Mouse (Mus musculus): ENCODE measurements at regions not wholly inside any gene's neighbourhood (a gene's known extent, or its start where the extent isn't known, plus 50 kb on each side); places are given as distances from the start of the nearest gene placed in this dataset.

GRCm38 (mm10) chr13:83730713-83731480, 227.1 kb downstream of the Mef2c start:
- peak; percentile 60 for DNase-seq

DNA sequence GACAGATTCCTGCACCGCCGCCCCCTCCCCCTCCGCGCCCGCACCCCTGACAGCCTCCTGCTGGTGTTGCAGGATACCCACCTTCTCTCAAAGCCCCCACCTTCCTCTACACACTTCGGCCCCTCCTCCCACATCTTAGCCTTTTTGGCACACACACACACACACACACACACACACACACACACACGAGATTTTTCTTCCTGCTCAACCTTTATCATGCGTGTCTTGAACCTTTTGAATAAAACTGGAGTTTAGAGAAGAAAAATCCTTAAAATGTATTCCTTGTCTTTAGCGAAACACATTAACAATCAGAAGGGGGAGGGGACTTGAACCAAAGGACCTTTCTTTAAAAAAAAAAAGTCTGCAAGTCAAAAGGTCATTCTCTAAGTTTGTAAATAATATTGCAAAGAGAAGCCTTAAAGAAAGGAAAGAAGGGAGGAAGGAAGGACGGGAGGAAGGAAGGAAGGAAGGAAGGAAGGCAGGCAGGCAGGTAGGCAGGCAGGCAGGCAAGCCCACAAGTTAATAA, 227.7 kb downstream of the Mef2c start:
- no peak for DNase-seq

GRCm38 (mm10) chr13:83732283-83733121, 228.7 kb downstream of the Mef2c start:
- DNase-seq = no peak

DNA sequence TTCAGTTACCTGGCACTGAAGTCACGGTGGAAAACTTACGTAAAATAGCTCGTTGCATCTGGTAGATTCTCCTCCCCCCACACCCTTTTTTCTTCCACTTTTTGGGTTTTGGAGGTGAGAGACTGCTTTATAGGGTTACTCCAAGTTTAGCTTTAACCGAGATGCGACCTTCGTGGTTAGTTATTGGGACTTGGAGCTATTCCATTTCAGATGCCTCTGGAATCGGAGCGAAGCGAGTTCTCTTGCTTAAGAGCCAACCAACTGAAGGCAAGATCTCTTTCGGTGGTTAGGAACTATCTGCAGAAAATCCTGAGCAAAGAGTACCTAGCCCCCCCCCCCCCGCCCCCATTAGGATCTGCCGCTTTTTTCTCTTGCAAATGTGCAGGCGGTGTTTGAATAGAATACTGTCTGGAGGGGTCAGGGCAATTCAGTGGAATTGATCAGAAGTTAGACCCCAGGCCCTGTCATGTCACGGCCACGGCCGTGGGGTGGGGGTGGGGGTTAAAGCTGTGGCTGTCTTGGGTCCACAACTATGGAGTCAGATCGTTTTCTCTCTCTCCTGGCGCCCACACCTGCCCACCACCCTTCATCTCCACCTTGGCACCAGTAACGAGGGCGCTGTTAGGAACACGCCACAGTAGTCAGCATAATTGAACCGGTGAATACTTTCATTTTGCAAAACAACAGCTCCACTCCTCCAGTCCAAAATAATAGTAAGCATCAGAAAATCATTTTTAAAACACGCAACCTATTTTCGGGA, 229.6 kb downstream of the Mef2c start:
- no peak for DNase-seq

DNA sequence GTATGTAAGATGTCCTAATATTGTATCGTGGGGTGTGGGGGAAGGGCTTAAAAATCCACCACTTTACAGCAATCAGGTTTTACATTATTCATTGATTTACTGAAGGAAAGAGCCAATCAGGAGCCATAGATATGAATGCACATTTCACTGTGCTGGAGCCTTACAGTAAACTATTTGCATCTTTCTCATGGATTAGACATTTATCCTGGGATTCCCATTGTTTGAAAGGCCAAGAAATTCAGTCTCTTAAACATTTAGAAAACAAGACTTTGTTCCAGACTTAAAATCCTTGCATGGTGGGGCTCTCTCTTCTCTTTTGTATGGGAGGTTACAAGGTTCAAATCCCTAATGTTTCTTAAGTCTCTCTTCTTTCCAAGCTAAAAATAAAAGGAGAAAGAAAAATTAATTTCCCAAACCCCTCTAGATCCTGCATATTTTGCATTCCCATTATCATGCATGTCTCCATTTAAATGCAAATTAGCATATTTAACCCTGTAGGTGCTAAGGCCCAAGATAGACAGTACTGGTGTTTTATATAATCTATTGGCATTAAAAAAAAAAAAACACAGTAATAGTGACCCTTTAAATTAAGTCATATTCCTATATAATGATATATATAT, 230.3 kb downstream of the Mef2c start:
- DNase-seq = no peak

- DNase-seq = no peak
Observed at GRCm38 (mm10) chr13:83734656-83735055, 230.8 kb downstream of the Mef2c start.

DNA sequence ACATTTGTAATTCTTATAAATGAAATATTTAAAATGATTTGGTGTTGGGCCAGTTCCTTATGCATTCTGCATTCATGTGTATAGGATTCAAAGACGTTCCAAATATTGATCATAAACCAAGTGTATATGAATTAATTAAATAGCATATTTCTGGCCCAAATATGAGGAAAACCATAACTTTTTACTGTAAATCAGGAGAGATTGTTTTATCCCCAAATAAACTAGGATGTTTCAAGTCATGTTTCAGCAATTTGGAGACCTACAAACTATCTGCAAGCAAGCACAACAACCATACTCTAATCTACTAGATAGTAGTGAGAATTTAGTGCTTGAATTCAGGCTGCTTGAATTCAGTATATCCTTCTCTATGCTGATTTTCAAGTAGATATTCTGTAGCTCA, 231.3 kb downstream of the Mef2c start:
- no peak for DNase-seq

DNA sequence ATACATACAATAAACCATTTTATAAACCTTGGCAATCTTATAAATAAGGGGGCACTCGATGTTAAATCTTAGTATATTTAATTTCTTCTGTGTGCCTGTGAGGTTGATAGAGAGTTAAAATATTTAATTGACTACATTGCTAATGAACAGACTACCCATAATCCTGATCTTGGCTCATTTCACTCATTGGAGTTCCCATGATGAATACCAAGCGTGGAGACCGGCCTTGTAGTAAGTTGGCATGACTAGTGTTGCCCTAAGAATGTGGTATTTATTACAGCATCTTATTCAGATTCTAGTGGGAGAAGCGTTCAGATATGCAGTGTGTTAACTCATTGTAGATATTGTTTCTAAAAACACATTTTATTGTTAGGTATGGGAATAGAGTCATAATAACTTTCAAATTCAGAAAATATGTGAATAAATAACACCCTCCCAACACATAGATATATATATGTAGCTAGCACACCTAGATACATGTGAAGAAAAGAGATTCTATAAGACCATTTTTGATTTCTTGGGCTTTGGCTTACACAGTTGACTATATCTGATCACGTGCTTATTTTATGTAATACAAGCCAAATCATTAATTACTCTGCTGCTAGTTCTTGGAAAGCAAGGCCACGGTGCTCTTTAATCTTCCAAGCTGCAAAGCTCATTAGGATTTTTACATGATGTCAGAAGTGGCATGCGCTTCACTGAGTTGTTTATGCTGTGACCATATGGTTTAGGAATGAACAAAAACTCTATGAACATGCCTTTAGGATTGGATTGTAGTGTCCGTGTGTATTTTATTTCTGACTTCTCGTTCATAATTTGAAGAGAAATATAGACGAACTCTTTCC, 232.0 kb downstream of the Mef2c start:
- no peak for DNase-seq

GRCm38 (mm10) chr13:83737031-83737825, 233.4 kb downstream of the Mef2c start:
- no peak for DNase-seq

GRCm38 (mm10) chr13:83737826-83738527, 234.1 kb downstream of the Mef2c start:
- DNase-seq = no peak

GRCm38 (mm10) chr13:83738528-83738981, 234.7 kb downstream of the Mef2c start:
- no peak for DNase-seq

DNA sequence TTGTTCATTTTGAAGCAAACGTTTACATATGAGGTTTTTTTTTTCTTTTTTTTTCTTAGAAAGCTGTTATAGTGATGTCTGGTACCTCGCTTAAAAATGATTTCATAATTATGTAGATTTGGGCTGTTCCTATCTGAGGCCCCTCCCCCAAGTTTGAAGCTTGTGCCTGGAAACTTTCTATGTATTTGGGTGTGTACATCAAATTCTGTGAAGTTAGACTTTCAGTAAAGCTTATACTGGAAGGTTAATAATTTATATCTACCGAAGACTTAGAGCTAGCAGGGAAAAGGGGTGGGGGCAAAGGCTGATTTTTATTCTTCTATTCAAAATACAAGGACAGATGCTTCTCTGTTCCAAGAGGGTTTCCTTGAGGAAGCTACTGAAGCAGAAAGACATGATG, 235.3 kb downstream of the Mef2c start:
- DNase-seq = no peak

- no peak for DNase-seq
Observed at GRCm38 (mm10) chr13:83739541-83740061, 235.8 kb downstream of the Mef2c start.

GRCm38 (mm10) chr13:83740101-83740500, 236.3 kb downstream of the Mef2c start:
- DNase-seq = no peak

GRCm38 (mm10) chr13:83740771-83741170, 236.9 kb downstream of the Mef2c start:
- no peak for DNase-seq

GRCm38 (mm10) chr13:83741591-83742021, 237.8 kb downstream of the Mef2c start:
- no peak for DNase-seq

GRCm38 (mm10) chr13:83742102-83742501, 238.3 kb downstream of the Mef2c start:
- DNase-seq = no peak

- DNase-seq = no peak
Observed at GRCm38 (mm10) chr13:83742546-83742945, 238.7 kb downstream of the Mef2c start.

DNA sequence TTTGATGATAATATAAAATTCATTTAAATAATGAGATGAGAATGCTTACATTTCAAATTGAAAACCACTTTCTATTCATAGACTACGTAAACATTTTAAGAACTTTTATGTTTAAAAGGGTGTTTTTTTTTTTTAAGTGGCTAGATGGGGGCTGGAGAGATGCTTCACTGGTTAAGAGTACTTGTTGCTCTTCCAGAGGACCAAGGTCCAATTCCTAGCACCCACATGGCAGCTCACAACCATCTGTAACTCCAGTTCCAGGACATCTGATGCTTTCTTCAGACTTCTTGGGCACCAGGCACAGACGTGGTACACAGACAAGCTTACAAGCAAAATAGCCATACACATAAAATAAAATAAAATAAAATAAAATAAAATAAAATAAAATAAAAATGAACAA, 239.5 kb downstream of the Mef2c start:
- no peak for DNase-seq
